ENCODE assay signal across 19 mouse cellular contexts in the genomic region with DNA sequence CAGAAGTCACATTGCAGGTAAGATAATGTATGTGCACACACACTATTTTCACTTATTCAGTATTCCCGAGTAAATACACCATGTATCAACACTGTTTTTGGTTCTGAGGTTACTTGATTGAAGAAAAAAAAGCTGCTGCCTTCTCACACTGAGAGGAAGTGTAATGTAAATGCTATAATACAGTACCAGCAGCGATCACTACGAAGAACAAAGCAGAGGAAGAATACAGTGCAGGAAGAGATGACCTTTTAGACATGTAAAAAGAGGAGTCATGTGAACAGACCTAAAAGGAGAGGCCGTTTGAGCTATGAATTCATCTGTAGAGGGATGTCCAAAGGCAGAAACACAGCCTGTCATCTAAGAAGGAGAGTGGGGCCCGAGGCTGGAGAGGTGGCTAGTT. TPM values are rescaled to one million over a fixed set of nuclear protein-coding genes. Genes with fewer than 3 reads are reported as not detected.
DNase-seq lines count a peak whose midpoint lies in the region; ATAC-seq and TF ChIP-seq lines count a peak whose summit lies in the region.
"Had no signal": no experiment of that assay in that cellular context is flagged by ENCODE, and none has a peak within 500 bp of the region (broad histone marks: within the 10 kb centered on the region; RNA-seq: fewer than 3 reads in every experiment).

No protein-coding gene starts in this region.

- no peak for ATAC-seq in hindbrain, embryonic 15.5 days (ENCODE audit: low FRiP score, low read depth)
- no peak for ATAC-seq in hindbrain, postnatal 0 days
- peak; percentile 46 for ATAC-seq in inflammation-experienced regulatory T-cells, adult 6 months
- ATAC-seq in frontal cortex, adult (ENCODE audit: low TSS enrichment), result no peak
- ATAC-seq: Patski had no signal

- H3K9ac ChIP-seq in hindbrain, embryonic 15.5 days, result no peak overlapping the region
- H3K9ac ChIP-seq in hindbrain, postnatal 0 days (replicated peaks; ENCODE audit: low read length), result no peak overlapping the region
- H3K9ac ChIP-seq: embryonic facial prominence, embryonic 13.5 days; forebrain, embryonic 12.5 days; heart, embryonic 13.5 days had no signal

- no peak for TF ChIP-seq CTCF in cerebellum, adult 2 months (IDR thresholded peaks at IDR 0.05; ENCODE audit: borderline replicate concordance, insufficient read depth, low read depth, low read length)
- no peak for TF ChIP-seq CTCF in hindbrain, postnatal 0 days (IDR thresholded peaks at IDR 0.05; ENCODE audit: low read depth)
- TF ChIP-seq CTCF in left cerebral cortex, adult 2 months (IDR thresholded peaks at IDR 0.05), result no peak

- no peaks in the 10 kb centered on the region for H3K27me3 ChIP-seq in cerebellum, adult 2 months (ENCODE audit: control insufficient read depth, insufficient read depth, low read length)
- no peaks in the 10 kb centered on the region for H3K27me3 ChIP-seq in hindbrain, embryonic 15.5 days
- H3K27me3 ChIP-seq in hindbrain, postnatal 0 days (ENCODE audit: insufficient read depth, low read length), result no peaks in the 10 kb centered on the region
- H3K27me3 ChIP-seq: CH12.LX; embryonic facial prominence, embryonic 13.5 days; forebrain, embryonic 12.5 days; heart, embryonic 13.5 days; Patski had no signal

- no peaks in the 10 kb centered on the region for H3K9me3 ChIP-seq in hindbrain, embryonic 15.5 days
- no peaks in the 10 kb centered on the region for H3K9me3 ChIP-seq in hindbrain, postnatal 0 days (ENCODE audit: low read length)
- H3K9me3 ChIP-seq: embryonic facial prominence, embryonic 13.5 days; forebrain, embryonic 12.5 days; heart, embryonic 13.5 days had no signal

- peaks cover 29% of the 10 kb centered on the region for H3K4me1 ChIP-seq in cerebellum, adult 2 months (ENCODE audit: control insufficient read depth, insufficient read depth, low read length)
- H3K4me1 ChIP-seq in hindbrain, embryonic 15.5 days (replicated peaks), result peaks cover 28% of the 10 kb centered on the region
- peaks cover 20% of the 10 kb centered on the region for H3K4me1 ChIP-seq in hindbrain, postnatal 0 days (ENCODE audit: insufficient read depth, low read length)
- H3K4me1 ChIP-seq: embryonic facial prominence, embryonic 13.5 days; forebrain, embryonic 12.5 days had no signal

- H3K4me3 ChIP-seq in cerebellum, adult 2 months (replicated peaks; ENCODE audit: insufficient read depth, low read depth, low read length), result no peak overlapping the region
- H3K4me3 ChIP-seq in hindbrain, embryonic 15.5 days, result no peak overlapping the region
- H3K4me3 ChIP-seq in hindbrain, postnatal 0 days (ENCODE audit: low read length), result no peak overlapping the region
- no peak overlapping the region for H3K4me3 ChIP-seq in left cerebral cortex, adult 2 months
- H3K4me3 ChIP-seq: embryonic facial prominence, embryonic 13.5 days; forebrain, embryonic 12.5 days; heart, embryonic 13.5 days had no signal

- 57% methylated on average over 5 of the region's 5 CpGs for WGBS in cerebellum, adult 2 months
- WGBS in hindbrain, embryonic 15.5 days, result 82% methylated on average over 5 of the region's 5 CpGs
- WGBS in hindbrain, postnatal 0 days, result 79% methylated on average over 5 of the region's 5 CpGs

- no peak for TF ChIP-seq POLR2A in cerebellum, adult 2 months (IDR thresholded peaks at IDR 0.05; ENCODE audit: borderline replicate concordance, insufficient read depth, low read length)

- H3K4me2 ChIP-seq in hindbrain, embryonic 15.5 days, result no peak overlapping the region
- H3K4me2 ChIP-seq in hindbrain, postnatal 0 days (ENCODE audit: low read depth, low read length), result no peak overlapping the region
- H3K4me2 ChIP-seq: embryonic facial prominence, embryonic 13.5 days; forebrain, embryonic 12.5 days; heart, embryonic 13.5 days had no signal

- H3K36me3 ChIP-seq in hindbrain, embryonic 15.5 days, result no peaks in the 10 kb centered on the region
- no peaks in the 10 kb centered on the region for H3K36me3 ChIP-seq in hindbrain, postnatal 0 days (ENCODE audit: insufficient read depth, low read length)
- H3K36me3 ChIP-seq: embryonic facial prominence, embryonic 13.5 days had no signal

- intact Hi-C loops in left cerebral cortex, adult 2 months (cut with DNase I), result no loop called here

- DNase-seq in cerebellum, adult 2 months, result no peak
- DNase-seq in cerebellum, postnatal 36 days, result no peak
- no peak for DNase-seq in hindbrain, postnatal 0 days (ENCODE audit: low spot score)
- peak; percentile 20 for DNase-seq in CD4-positive, CD25-positive, alpha-beta regulatory T cell, adult 2 months (ENCODE audit: low read depth, low spot score)
- no peak for DNase-seq in left cerebral cortex, adult 2 months (ENCODE audit: extremely low spot score in 1 of 2, low spot score in 2 of 2)
- DNase-seq: adrenal gland, adult 8-10 months; adrenal gland, postnatal 36 days; B cell, adult 2 months; cerebellum, postnatal 25 days; gastrocnemius, postnatal 25 days; heart, postnatal 36 days had no signal

- H3K27ac ChIP-seq in cerebellum, adult 2 months (ENCODE audit: insufficient read depth, low read length), result peak overlapping the region; percentile 72; the same call in 1 of the 2 replicates
- H3K27ac ChIP-seq in hindbrain, embryonic 15.5 days (replicated peaks), result peak overlapping the region; percentile 63
- no peak overlapping the region for H3K27ac ChIP-seq in hindbrain, postnatal 0 days
- no peak overlapping the region for H3K27ac ChIP-seq in left cerebral cortex, adult 2 months
- H3K27ac ChIP-seq: embryonic facial prominence, embryonic 13.5 days; forebrain, embryonic 12.5 days had no signal

RNA-seq across cellular contexts. Expression of a gene that starts 9.0 kb away (rescaled TPM):
- 44.6 and 46.1 TPM in 2 replicates for polyA plus RNA-seq in cerebellum, adult 2 months (2012; rRNA removed)
- polyA plus RNA-seq in hindbrain, embryonic 15.5 days (2015; fragmentation: Nextera tagmentation; extraction: Ambion mirVana), result 24.5 and 26.0 TPM in 2 replicates
- total RNA-seq in hindbrain, postnatal 0 days (2014; rRNA removed), result 22.0 and 22.9 TPM in 2 replicates
- polyA plus RNA-seq in hindbrain, postnatal 0 days (2015; fragmentation: Nextera tagmentation; extraction: Ambion mirVana), result 19.1 and 20.1 TPM in 2 replicates
- polyA plus RNA-seq in inflammation-experienced regulatory T-cells, adult 6 months (2017; shearing (Covaris generic)), result 10 to 100 TPM; 35.9 to 45.7 (median 41.6) TPM
- total RNA-seq in left cerebral cortex, adult 2 months (2021), result 10 to 100 TPM; 33.5 to 35.4 TPM

RNA-seq across cellular contexts. Expression of a gene that starts 40.5 kb away (rescaled TPM):
- polyA plus RNA-seq in cerebellum, adult 2 months (2012; rRNA removed), result 58.3 and 63.6 TPM in 2 replicates
- polyA plus RNA-seq in hindbrain, embryonic 15.5 days (2015; fragmentation: Nextera tagmentation; extraction: Ambion mirVana), result 94.4 and 95.6 TPM in 2 replicates
- 57.6 and 68.5 TPM in 2 replicates for total RNA-seq in hindbrain, postnatal 0 days (2014; rRNA removed)
- 75.1 and 77.7 TPM in 2 replicates for polyA plus RNA-seq in hindbrain, postnatal 0 days (2015; fragmentation: Nextera tagmentation; extraction: Ambion mirVana)
- 100 to 1,000 TPM in 1 of 3 experiments, 10 to 100 TPM in 2; 87.9 to 115 (median 99.9) TPM for polyA plus RNA-seq in inflammation-experienced regulatory T-cells, adult 6 months (2017; shearing (Covaris generic))
- total RNA-seq in left cerebral cortex, adult 2 months (2021), result 10 to 100 TPM; 57.1 to 64.9 TPM

Comparison
In these comparisons a context has a peak if more than half of its experiments do, and no peak if none do; other contexts are left out.
1. H3K27ac ChIP-seq: peak in cerebellum, adult 2 months (single experiment) and hindbrain, embryonic 15.5 days (single experiment); none in hindbrain, postnatal 0 days (single experiment) and left cerebral cortex, adult 2 months (single experiment).